Mouse (Mus musculus): ENCODE results near the gene Ect2.

- TF ChIP-seq CTCF (IDR thresholded peaks at IDR 0.05) (no peak), POLR2A (IDR thresholded peaks at IDR 0.05; ENCODE audit: insufficient read depth, low read depth, low read length) (no peak)
Measured at GRCm38 (mm10) chr3:27165481-27166065, 11.9 kb upstream of the Ect2 start.
